Mouse (Mus musculus) natural killer cell, adult 2 months (primary cell): ENCODE measurements around the gene Cacna2d2.

Source experiments
- DNase-seq, 2 experiments: peaks; one replicate each; pipeline ENCODE4 v3.0.0; 2022; ENCODE audit warnings: low spot score in 2 of 2

Gene Cacna2d2

GRCm38 (mm10) chr9:107541005-107541404, 141.6 kb downstream of the Cacna2d2 start:
- no peak for DNase-seq

GRCm38 (mm10) chr9:107541474-107542351, 142.3 kb downstream of the Cacna2d2 start, which contains the start of the genes Cyb561d2 and Nprl2:
TSS of gene Cyb561d2 (minus strand) at chr9:107542193.
TSS of gene Nprl2 (plus strand) at chr9:107542226.
- peak; percentile 90 to 93 for DNase-seq

GRCm38 (mm10) chr9:107542352-107542686, 142.9 kb downstream of the Cacna2d2 start:
- no peak for DNase-seq

GRCm38 (mm10) chr9:107542721-107543120, 143.3 kb downstream of the Cacna2d2 start:
- no peak for DNase-seq

GRCm38 (mm10) chr9:107543299-107543698, 143.9 kb downstream of the Cacna2d2 start:
- DNase-seq = no peak

- DNase-seq = no peak
These were observed 144.8 kb downstream of the Cacna2d2 start for GRCm38 (mm10) chr9:107544196-107544700.

GRCm38 (mm10) chr9:107544729-107545128, 145.3 kb downstream of the Cacna2d2 start:
- no peak for DNase-seq

- no peak for DNase-seq
These were observed 145.8 kb downstream of the Cacna2d2 start for GRCm38 (mm10) chr9:107545199-107545598.

- peak; percentile 77 to 83 for DNase-seq
These were observed 146.2 kb downstream of the Cacna2d2 start for GRCm38 (mm10) chr9:107545602-107546001.

- peak; percentile 73 to 84 for DNase-seq
These were observed 147.6 kb downstream of the Cacna2d2 start, which contains the start of gene Zmynd10 for GRCm38 (mm10) chr9:107547026-107547425. TSS of gene Zmynd10 (plus strand) at chr9:107547298.

GRCm38 (mm10) chr9:107547957-107548356, 148.5 kb downstream of the Cacna2d2 start:
- no peak for DNase-seq

- DNase-seq = no peak
These were observed 149.4 kb downstream of the Cacna2d2 start for GRCm38 (mm10) chr9:107548820-107549219.

- DNase-seq = no peak
These were observed 150.1 kb downstream of the Cacna2d2 start for GRCm38 (mm10) chr9:107549297-107550074.

GRCm38 (mm10) chr9:107550491-107551116, 151.2 kb downstream of the Cacna2d2 start:
- DNase-seq = no peak

- peak; percentile 88 to 92 for DNase-seq
These were observed 151.9 kb downstream of the Cacna2d2 start, which contains the start of gene Rassf1 for GRCm38 (mm10) chr9:107551117-107551889. TSS of gene Rassf1 (plus strand) at chr9:107551555.

- no peak for DNase-seq
These were observed 152.5 kb downstream of the Cacna2d2 start for GRCm38 (mm10) chr9:107551890-107552355.

GRCm38 (mm10) chr9:107552690-107553393, 153.4 kb downstream of the Cacna2d2 start:
- DNase-seq = no peak

GRCm38 (mm10) chr9:107553541-107554318, 154.3 kb downstream of the Cacna2d2 start:
- DNase-seq = peak; percentile 29 to 36

GRCm38 (mm10) chr9:107554319-107554825, 155.0 kb downstream of the Cacna2d2 start:
- peak; percentile 93 to 95 for DNase-seq
